Comparison of ENCODE assay signal across 8 mouse cellular contexts in genomic region chr11:106788775-106789459, GRCm38 (mm10). TPM values are rescaled to one million over a fixed set of nuclear protein-coding genes. Genes with fewer than 3 reads are reported as not detected.
DNase-seq lines count a peak whose midpoint lies in the region; ATAC-seq and TF ChIP-seq lines count a peak whose summit lies in the region.

Gene Ddx5, minus strand, starts transcription at chr11:106789185.
Gene Cep95, plus strand, starts transcription at chr11:106789252.

- peak within 1 kb of the TSS; percentile 89 for H3K9ac ChIP-seq in forebrain, embryonic 16.5 days (replicated peaks; ENCODE audit: low read depth, low read length)
- H3K9ac ChIP-seq in neural tube, embryonic 14.5 days (replicated peaks; ENCODE audit: low read depth, low read length), result peak within 1 kb of the TSS; percentile 98

- no peaks in the 10 kb centered on the region; the same call in 1 of the 2 replicates for H3K4me1 ChIP-seq in cerebellum, adult 2 months (ENCODE audit: control insufficient read depth, insufficient read depth, low read length)
- H3K4me1 ChIP-seq in forebrain, embryonic 16.5 days (replicated peaks; ENCODE audit: control insufficient read depth, insufficient read depth, low read length), result peaks cover 21% of the 10 kb centered on the region
- peaks cover 20% of the 10 kb centered on the region for H3K4me1 ChIP-seq in neural tube, embryonic 14.5 days (ENCODE audit: control insufficient read depth, insufficient read depth, low read length)

- WGBS in cerebellum, adult 2 months, result under 1% methylated on average over 58 of the region's 58 CpGs
- WGBS in forebrain, embryonic 16.5 days, result 0% methylated on average over 58 of the region's 58 CpGs
- WGBS in neural tube, embryonic 14.5 days, result under 1% methylated on average over 50 of the region's 58 CpGs

- peak within 1 kb of the TSS; percentile 91 for H3K4me2 ChIP-seq in forebrain, embryonic 16.5 days (ENCODE audit: low read length)
- H3K4me2 ChIP-seq in neural tube, embryonic 14.5 days (ENCODE audit: low read depth, low read length), result peak within 1 kb of the TSS; percentile 52

- TF ChIP-seq POLR2A in cerebellum, adult 2 months (IDR thresholded peaks at IDR 0.05; ENCODE audit: borderline replicate concordance, insufficient read depth, low read length), result peak; percentile 81

- intact Hi-C loops in heart, postnatal 36 days (cut with DNase I), result loop anchor here (2.0 kb wide), 1 partner anchor 132 kb away; the partner anchor contains the start of gene Smurf2

- peaks cover 16% of the 10 kb centered on the region for H3K36me3 ChIP-seq in forebrain, embryonic 16.5 days (ENCODE audit: control insufficient read depth, insufficient read depth)
- peaks cover 29% of the 10 kb centered on the region for H3K36me3 ChIP-seq in neural tube, embryonic 14.5 days (ENCODE audit: control insufficient read depth, insufficient read depth, low read length)

- H3K9me3 ChIP-seq in forebrain, embryonic 16.5 days (ENCODE audit: control insufficient read depth, low read length), result no peaks in the 10 kb centered on the region
- H3K9me3 ChIP-seq in neural tube, embryonic 14.5 days (ENCODE audit: control insufficient read depth, low read length), result no peaks in the 10 kb centered on the region

- no peak for TF ChIP-seq CTCF in cerebellum, adult 2 months (IDR thresholded peaks at IDR 0.05; ENCODE audit: borderline replicate concordance, insufficient read depth, low read depth, low read length)

- H3K4me3 ChIP-seq in cerebellum, adult 2 months (replicated peaks; ENCODE audit: insufficient read depth, low read depth, low read length), result peak within 1 kb of the TSS; percentile 87
- H3K4me3 ChIP-seq in forebrain, embryonic 16.5 days (replicated peaks; ENCODE audit: low read length), result peak within 1 kb of the TSS; percentile 99
- H3K4me3 ChIP-seq in neural tube, embryonic 14.5 days (ENCODE audit: low read depth, low read length), result peak within 1 kb of the TSS; percentile 72

- no peaks in the 10 kb centered on the region for H3K27me3 ChIP-seq in cerebellum, adult 2 months (ENCODE audit: control insufficient read depth, insufficient read depth, low read length)
- no peaks in the 10 kb centered on the region for H3K27me3 ChIP-seq in forebrain, embryonic 16.5 days (replicated peaks; ENCODE audit: control insufficient read depth, insufficient read depth, low read length)
- no peaks in the 10 kb centered on the region for H3K27me3 ChIP-seq in neural tube, embryonic 14.5 days (ENCODE audit: control insufficient read depth, insufficient read depth, low read length)

- peak within 1 kb of the TSS; percentile 96 for H3K27ac ChIP-seq in cerebellum, adult 2 months (ENCODE audit: insufficient read depth, low read length)
- peak within 1 kb of the TSS; percentile 97 for H3K27ac ChIP-seq in forebrain, embryonic 16.5 days (ENCODE audit: low read length)
- peak within 1 kb of the TSS; percentile 99 for H3K27ac ChIP-seq in neural tube, embryonic 14.5 days (ENCODE audit: low read depth, low read length)

- ATAC-seq in forebrain, embryonic 16.5 days, result peak; percentile 92
- ATAC-seq in neural tube, embryonic 14.5 days (ENCODE audit: low read depth), result peak; percentile 91

- peak; percentile 93 for DNase-seq in MEL-GATA-1-ER (ENCODE audit: extremely low read depth, low read depth)
- peak in 1 of 2 experiments; percentile 98 for DNase-seq in cerebellum, adult 2 months
- DNase-seq in heart, postnatal 36 days, result peak; percentile 95 to 100
- DNase-seq in layer of hippocampus, adult 18-20 months (ENCODE audit: low spot score in 2 of 2), result peak; percentile 95 to 99
- peak; percentile 98 for DNase-seq in lung, adult 18-20 months
- peak; percentile 99 for DNase-seq in testis, postnatal 14 days (ENCODE audit: low spot score)

RNA-seq across cellular contexts. Expression of gene Ddx5, which starts in this region (rescaled TPM):
- polyA plus RNA-seq in cerebellum, adult 2 months (2012; rRNA removed), result 676 and 721 TPM in 2 replicates
- polyA plus RNA-seq in forebrain, embryonic 16.5 days (2015; fragmentation: Nextera tagmentation; extraction: Ambion mirVana), result 520 and 566 TPM in 2 replicates
- total RNA-seq in heart, postnatal 36 days (2021), result 100 to 1,000 TPM; 317 to 377 TPM
- 100 to 1,000 TPM; 768 to 775 TPM for total RNA-seq in layer of hippocampus, adult 18-20 months (2021)
- polyA plus RNA-seq in neural tube, embryonic 14.5 days (2014; fragmentation: Nextera tagmentation; extraction: Ambion mirVana), result 447 and 486 TPM in 2 replicates

RNA-seq across cellular contexts. Expression of gene Cep95, which starts in this region (rescaled TPM):
- 31.8 and 37.1 TPM in 2 replicates for polyA plus RNA-seq in cerebellum, adult 2 months (2012; rRNA removed)
- 22.5 and 25.9 TPM in 2 replicates for polyA plus RNA-seq in forebrain, embryonic 16.5 days (2015; fragmentation: Nextera tagmentation; extraction: Ambion mirVana)
- 1 to 10 TPM; 6.3 to 7.7 TPM for total RNA-seq in heart, postnatal 36 days (2021)
- total RNA-seq in layer of hippocampus, adult 18-20 months (2021), result 10 to 100 TPM; 10.3 to 10.7 TPM
- polyA plus RNA-seq in neural tube, embryonic 14.5 days (2014; fragmentation: Nextera tagmentation; extraction: Ambion mirVana), result 15.1 and 18.9 TPM in 2 replicates
